Mouse (Mus musculus): ENCODE results near the gene Mrpl14.

- TF ChIP-seq CTCF (IDR thresholded peaks at IDR 0.05; ENCODE audit: low read depth) (peak; percentile 37), EP300 (optimal IDR thresholded peaks at IDR 0.05) (no peak)
Measured at GRCm38 (mm10) chr17:45644185-45644584, 41.9 kb upstream of the Mrpl14 start.
